9 mouse cellular contexts compared by ENCODE assay signal in genomic region chr2:137977767-137978166, GRCm38 (mm10).
DNase-seq lines count a peak whose midpoint lies in the region; ATAC-seq lines count a peak whose summit lies in the region.
"Had no signal": no experiment of that assay in that cellular context is flagged by ENCODE, and none has a peak within 500 bp of the region (broad histone marks: within the 10 kb centered on the region; RNA-seq: fewer than 3 reads in every experiment).

No protein-coding gene starts in this region.

- H3K27ac ChIP-seq in heart, embryonic 16.5 days (ENCODE audit: low read length), result no peak overlapping the region
- no peak overlapping the region for H3K27ac ChIP-seq in limb, embryonic 13.5 days

- no peaks in the 10 kb centered on the region for H3K9me3 ChIP-seq in heart, embryonic 16.5 days (replicated peaks; ENCODE audit: control insufficient read depth, low read length)
- H3K9me3 ChIP-seq in limb, embryonic 13.5 days, result no peaks in the 10 kb centered on the region

- no peak overlapping the region for H3K4me2 ChIP-seq in heart, embryonic 16.5 days (ENCODE audit: low read depth, low read length)
- no peak overlapping the region for H3K4me2 ChIP-seq in limb, embryonic 13.5 days (replicated peaks)

- no peaks in the 10 kb centered on the region for H3K36me3 ChIP-seq in heart, embryonic 16.5 days (ENCODE audit: control insufficient read depth, insufficient read depth)
- H3K36me3 ChIP-seq in limb, embryonic 13.5 days, result no peaks in the 10 kb centered on the region

- no peak overlapping the region for H3K9ac ChIP-seq in heart, embryonic 16.5 days (ENCODE audit: low read length)
- no peak overlapping the region for H3K9ac ChIP-seq in limb, embryonic 13.5 days

- ATAC-seq in heart, embryonic 16.5 days (replicated peaks; ENCODE audit: extremely low read depth, insufficient read depth, low FRiP score), result peak; percentile 32; the same call in 1 of the 2 replicates
- ATAC-seq in limb, embryonic 13.5 days (ENCODE audit: low FRiP score, low read depth), result peak; percentile 19; the same call in 1 of the 2 replicates

- no peak overlapping the region for H3K4me3 ChIP-seq in heart, embryonic 16.5 days (ENCODE audit: low read length)
- no peak overlapping the region for H3K4me3 ChIP-seq in limb, embryonic 13.5 days

- WGBS in heart, embryonic 16.5 days, result 43% methylated on average over 4 of the region's 4 CpGs
- WGBS in limb, embryonic 13.5 days, result 49% methylated on average over 4 of the region's 4 CpGs

- no peak for DNase-seq in heart, adult 11 months
- peak; percentile 25 for DNase-seq in NIH3T3 (ENCODE audit: low read depth)
- DNase-seq in embryo, embryonic 10.5 days (ENCODE audit: low spot score), result peak; percentile 42
- DNase-seq in yolk sac, embryonic 10.5 days (ENCODE audit: low spot score), result no peak
- no peak for DNase-seq in adrenal gland, adult 18-20 months (ENCODE audit: low spot score in 2 of 2)
- no peak for DNase-seq in gastrocnemius, adult 18-20 months (ENCODE audit: low spot score)
- DNase-seq: kidney, adult 9 months had no signal

- no peaks in the 10 kb centered on the region for H3K4me1 ChIP-seq in heart, embryonic 16.5 days (ENCODE audit: control insufficient read depth, insufficient read depth, low read length)
- no peaks in the 10 kb centered on the region for H3K4me1 ChIP-seq in limb, embryonic 13.5 days

- H3K27me3 ChIP-seq in heart, embryonic 16.5 days (ENCODE audit: control insufficient read depth, insufficient read depth, low read length), result no peaks in the 10 kb centered on the region
- H3K27me3 ChIP-seq in limb, embryonic 13.5 days, result no peaks in the 10 kb centered on the region

Comparison
In these comparisons a context has a peak if more than half of its experiments do, and no peak if none do; other contexts are left out.
1. DNase-seq: peak in NIH3T3 (single experiment) and embryo, embryonic 10.5 days (single experiment); none in heart, adult 11 months (single experiment), yolk sac, embryonic 10.5 days (single experiment), adrenal gland, adult 18-20 months (0 of 2) and gastrocnemius, adult 18-20 months (single experiment).